Mouse (Mus musculus) liver, embryonic 13.5 days (tissue): ENCODE measurements around the gene Gnl1. TPM values are rescaled to one million over a fixed set of nuclear protein-coding genes. Genes with fewer than 3 reads are reported as not detected.
"Not testable (repeated sequence)": the region's sequence is repeated elsewhere in the genome, so short reads cannot be mapped to it uniquely, and the experiment has no call there.

Experiments used
- ATAC-seq: fragments of 200-750 bp; cut with Nextera tagmentation; 2 replicates; pipeline ENCODE4 v1.8.0; 2017; ENCODE audit warnings: low read depth, mild to moderate bottlenecking, moderate number of reproducible peaks, moderate library complexity
- DNase-seq: peaks from one replicate; pipeline ENCODE4 v3.0.0; 2022
- H3K27ac ChIP-seq: fragments of 300-500 bp; sonication (generic); 2 replicates; pipeline ENCODE4 v1.5.1; 2015; ENCODE audit warnings: moderate library complexity, mild to moderate bottlenecking, inconsistent platforms
- H3K27me3 ChIP-seq: fragments of 300-500 bp; sonication (generic); 2 replicates; pipeline ENCODE4 v1.6.1; 2015; ENCODE audit warnings: mild to moderate bottlenecking, inconsistent platforms
- H3K36me3 ChIP-seq: fragments of 300-500 bp; sonication (generic); 2 replicates; pipeline ENCODE4 v1.6.1; 2015; ENCODE audit warnings: mild to moderate bottlenecking, inconsistent platforms
- H3K4me1 ChIP-seq: fragments of 300-500 bp; sonication (generic); replicated peaks from 2 replicates; pipeline ENCODE4 v1.6.1; 2015; ENCODE audit warnings: inconsistent platforms
- H3K4me2 ChIP-seq: fragments of 300-500 bp; sonication (generic); 2 replicates; pipeline ENCODE4 v1.6.1; 2015; ENCODE audit warnings: inconsistent platforms, mild to moderate bottlenecking, moderate library complexity
- H3K4me3 ChIP-seq: fragments of 300-500 bp; sonication (generic); replicated peaks from 2 replicates; pipeline ENCODE4 v1.5.1; 2015; ENCODE audit warnings: mild to moderate bottlenecking, inconsistent platforms
- H3K9ac ChIP-seq: fragments of 300-500 bp; sonication (generic); 2 replicates; pipeline ENCODE4 v1.6.1; 2015; ENCODE audit warnings: mild to moderate bottlenecking, inconsistent platforms
- H3K9me3 ChIP-seq: fragments of 300-500 bp; sonication (generic); replicated peaks from 2 replicates; pipeline ENCODE4 v1.6.1; 2016; ENCODE audit warnings: inconsistent platforms
- WGBS: fragments of 180-500 bp; shearing (Covaris S2); methylation state at CpG from one replicate; pipeline ENCODE4 v1.1.7; 2015; ENCODE audit not compliant: insufficient replicate concordance; 5-methylcytosine and 5-hydroxymethylcytosine counted together
- polyA plus RNA-seq: library from polyadenylated mRNA; unstranded; fragments of >200 nt; fragmentation: Nextera tagmentation; extraction: Ambion mirVana; gene quantifications from 2 replicates; pipeline ENCODE4 v1.2.1, GENCODE M21; 2015

Gene Gnl1
- polyA plus RNA-seq, 1 experiment from 2014 or later = 15.2 TPM

DNA sequence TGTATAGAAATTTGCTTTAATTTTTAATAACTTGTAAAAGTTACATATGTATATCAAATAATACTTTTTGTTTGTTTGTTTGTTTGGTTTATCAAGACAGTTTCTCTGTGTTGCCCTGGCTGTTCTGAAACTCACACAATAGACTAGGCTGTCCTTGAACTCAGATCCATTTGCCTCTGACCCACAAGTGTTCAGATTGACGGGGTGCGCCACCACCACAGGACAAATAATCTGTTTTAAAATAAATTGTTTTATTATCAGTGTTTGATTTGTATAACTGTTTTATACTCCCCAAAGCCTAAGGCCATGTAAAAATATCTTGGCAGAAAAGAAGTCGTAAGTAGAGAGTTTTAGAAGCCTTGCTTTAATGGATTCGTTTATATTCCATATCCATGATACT, 48.0 kb downstream of the Gnl1 start:
- Histone ChIP-seq H3K4me3 (no peak overlapping the region), H3K27me3 (no peaks in the 10 kb centered on the region), H3K4me2 (no peak overlapping the region), H3K9me3 (no peaks in the 10 kb centered on the region), H3K9ac (no peak overlapping the region), H3K27ac (no peak overlapping the region), H3K36me3 (no peaks in the 10 kb centered on the region), H3K4me1 (peaks cover 54% of the 10 kb centered on the region)
- ATAC-seq (no peak), DNase-seq (no peak)
- 80% methylated on average over 4 of the region's 4 CpGs for WGBS

DNA sequence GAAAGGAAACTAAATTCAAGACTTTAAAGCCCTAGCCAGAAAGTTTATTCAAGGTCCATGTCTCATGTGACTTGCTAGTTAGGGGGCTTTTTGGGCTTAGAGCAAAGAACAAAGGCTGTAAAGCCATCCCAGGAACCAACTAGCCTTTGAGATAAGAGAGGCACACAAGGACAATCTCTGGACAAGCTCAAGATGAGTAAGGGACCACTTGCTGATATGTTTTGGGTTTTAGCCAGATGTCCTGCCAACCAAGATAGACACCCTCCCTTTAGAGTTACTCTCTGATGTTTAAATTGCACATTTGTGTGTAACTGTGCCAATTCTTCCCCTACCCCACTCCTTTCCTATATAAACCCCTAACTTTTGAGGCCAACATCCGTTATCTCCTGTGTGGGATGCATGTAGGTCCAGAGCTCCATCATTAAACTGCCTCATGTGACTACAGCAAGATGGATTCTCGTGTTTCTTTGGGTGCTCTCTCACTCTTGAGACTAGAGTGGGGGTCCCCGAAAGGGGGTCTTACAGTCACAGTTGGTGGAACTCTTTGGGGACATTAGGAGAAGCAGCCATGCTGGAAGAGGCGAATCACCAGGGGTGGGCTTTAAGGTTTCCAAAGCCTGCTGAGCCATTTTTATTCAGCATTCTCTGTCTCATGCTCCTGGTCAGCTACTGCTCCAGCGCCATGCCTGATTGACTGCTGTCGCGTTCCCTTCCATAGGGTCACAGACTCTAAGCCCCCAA, 49.4 kb downstream of the Gnl1 start:
- no peak overlapping the region for H3K27ac ChIP-seq
- H3K4me2 ChIP-seq = no peak overlapping the region
- WGBS = 75% methylated on average over 7 of the region's 7 CpGs
- H3K9ac ChIP-seq = no peak overlapping the region
- H3K4me1 ChIP-seq = peaks cover 41% of the 10 kb centered on the region
- H3K36me3 ChIP-seq = no peaks in the 10 kb centered on the region
- no peak overlapping the region for H3K4me3 ChIP-seq
- DNase-seq (no peak), ATAC-seq (no peak)
- H3K27me3 ChIP-seq = no peaks in the 10 kb centered on the region
- no peaks in the 10 kb centered on the region for H3K9me3 ChIP-seq

DNA sequence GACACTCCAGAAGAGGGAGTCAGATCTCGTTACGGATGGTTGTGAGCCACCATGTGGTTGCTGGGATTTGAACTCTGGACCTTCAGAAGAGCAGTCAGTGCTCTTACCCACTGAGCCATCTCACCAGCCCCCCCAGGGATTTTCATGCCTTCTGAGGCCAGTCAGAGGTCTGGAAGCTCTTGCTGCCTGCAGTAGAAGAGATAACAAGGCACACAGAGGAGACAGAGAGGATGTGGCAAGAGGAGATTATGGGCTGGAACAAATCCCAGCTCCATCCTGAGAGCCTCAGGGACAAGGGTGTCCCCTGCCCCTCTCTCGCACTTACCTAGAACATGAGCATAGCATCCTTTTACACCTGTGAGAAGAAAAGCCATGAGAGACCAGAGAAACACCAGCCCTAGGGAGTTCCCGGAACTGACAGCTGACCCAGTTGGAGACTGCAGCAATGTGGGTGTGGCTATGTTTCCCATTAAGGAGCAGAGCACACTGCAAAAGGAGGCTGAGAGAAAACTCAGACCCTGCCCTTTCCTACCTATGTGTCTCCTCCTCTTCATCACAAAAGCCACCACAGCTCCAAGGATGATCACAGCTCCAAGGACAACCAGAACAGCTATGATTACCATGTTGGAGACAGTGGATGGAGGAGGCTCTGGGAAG, 50.5 kb downstream of the Gnl1 start:
- not testable (repeated sequence) for H3K4me3 ChIP-seq, H3K27ac ChIP-seq, H3K9me3 ChIP-seq, H3K9ac ChIP-seq, H3K36me3 ChIP-seq, H3K27me3 ChIP-seq
- H3K4me1 ChIP-seq = peaks cover 31% of the 10 kb centered on the region
- peak; percentile 67 for ATAC-seq
- 0 out of 2 replicates have a peak overlapping the region, but pooled peaks have one; percentile 6 for H3K4me2 ChIP-seq
- 59% methylated on average over 4 of the region's 4 CpGs for WGBS
- peak; percentile 76 for DNase-seq

DNA sequence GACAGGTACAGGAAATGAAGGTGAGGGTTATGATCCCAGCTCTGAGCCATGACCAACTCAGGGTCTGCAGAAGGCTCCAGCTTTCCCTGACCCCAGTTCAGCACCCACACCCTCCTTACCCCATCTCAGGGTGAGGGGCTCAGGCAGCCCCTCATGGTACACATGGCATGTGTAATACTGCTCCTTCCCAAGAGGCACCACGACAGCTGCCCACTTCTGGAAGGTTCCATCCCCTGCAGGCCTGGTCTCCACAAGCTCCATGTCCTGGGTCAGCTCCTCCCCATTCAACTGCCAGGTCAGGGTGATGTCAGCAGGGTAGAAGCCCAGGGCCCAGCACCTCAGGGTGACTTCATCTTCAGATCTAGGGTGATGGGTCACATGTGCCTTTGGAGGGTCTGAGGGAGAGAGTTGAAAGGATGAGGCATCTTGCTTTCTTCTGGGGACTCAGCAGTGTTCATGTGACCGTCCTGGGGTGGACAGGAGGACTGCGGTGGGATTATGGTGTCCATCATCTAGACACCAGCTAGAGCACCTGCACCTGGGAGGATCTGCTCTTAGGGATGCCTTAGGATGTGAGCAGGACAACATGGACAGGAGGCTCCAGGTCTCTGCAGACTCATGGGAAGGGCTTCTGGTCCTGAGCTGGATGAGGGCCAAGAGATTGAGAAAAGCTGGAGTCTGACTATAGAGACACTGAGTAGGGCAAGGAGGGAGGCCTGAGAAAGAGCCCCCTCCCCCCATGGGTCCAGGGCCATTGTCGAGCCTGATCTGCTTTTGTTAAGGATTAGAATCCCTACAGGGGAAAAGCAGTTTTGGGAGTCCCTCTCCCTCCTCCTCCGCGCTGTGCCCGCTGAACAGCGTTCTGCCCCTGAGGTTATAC, 51.3 kb downstream of the Gnl1 start:
- H3K36me3 ChIP-seq, DNase-seq, H3K27ac ChIP-seq, H3K9me3 ChIP-seq, H3K27me3 ChIP-seq: not testable (repeated sequence)
- ATAC-seq = 0 out of 2 replicates have a peak, but pooled peaks have one; percentile 2
- Histone ChIP-seq H3K4me3 (peak overlapping the region; percentile 70), H3K4me1 (peaks cover 29% of the 10 kb centered on the region), H3K4me2 (peak overlapping the region; percentile 91), H3K9ac (peak overlapping the region; percentile 80)
- WGBS = 76% methylated on average over 8 of the region's 8 CpGs

DNA sequence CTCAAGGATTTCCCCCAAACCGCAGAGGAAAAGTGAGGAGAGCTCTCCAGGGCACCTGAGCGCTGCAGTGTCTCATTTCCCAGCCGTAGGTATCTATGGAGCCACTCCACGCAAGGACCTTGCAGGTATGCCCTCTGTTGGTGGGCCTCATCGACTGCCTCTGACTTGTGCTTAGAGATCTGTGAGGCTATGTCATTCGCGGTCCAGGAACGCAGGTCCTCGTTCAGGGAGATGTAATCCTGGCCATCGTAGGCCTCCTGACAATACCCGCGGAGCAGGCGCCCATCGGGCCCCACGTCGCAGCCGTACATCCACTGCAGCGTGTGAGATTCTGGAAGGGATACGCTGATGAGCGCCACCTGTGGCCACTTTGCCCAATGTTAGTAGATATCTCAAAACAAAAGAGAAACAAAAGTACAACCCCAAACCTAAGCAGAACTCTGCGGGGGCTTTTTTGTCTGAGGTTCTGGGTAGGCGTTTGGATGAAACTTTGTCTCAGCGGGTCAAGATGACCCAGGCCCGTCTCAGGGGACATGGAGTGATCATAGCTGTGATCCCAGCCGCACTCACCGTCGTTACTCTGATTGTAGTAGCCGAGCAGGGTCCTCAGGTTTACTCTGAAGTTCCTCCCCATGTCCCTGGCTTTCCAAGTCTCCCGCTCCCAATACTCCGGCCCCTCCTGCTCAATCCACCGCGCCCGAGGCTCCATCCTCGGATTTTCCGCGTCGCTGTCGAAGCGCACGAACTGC, 52.1 kb downstream of the Gnl1 start:
- H3K9me3 ChIP-seq, H3K27me3 ChIP-seq, H3K36me3 ChIP-seq: not testable (repeated sequence)
- Histone ChIP-seq H3K27ac (peak overlapping the region; percentile 59), H3K9ac (peak overlapping the region; percentile 80), H3K4me1 (peaks cover 29% of the 10 kb centered on the region), H3K4me3 (peak overlapping the region; percentile 70), H3K4me2 (peak overlapping the region; percentile 91)
- ATAC-seq = peak; percentile 42
- 3% methylated on average over 40 of the region's 40 CpGs for WGBS
- peak; percentile 51 for DNase-seq

DNA sequence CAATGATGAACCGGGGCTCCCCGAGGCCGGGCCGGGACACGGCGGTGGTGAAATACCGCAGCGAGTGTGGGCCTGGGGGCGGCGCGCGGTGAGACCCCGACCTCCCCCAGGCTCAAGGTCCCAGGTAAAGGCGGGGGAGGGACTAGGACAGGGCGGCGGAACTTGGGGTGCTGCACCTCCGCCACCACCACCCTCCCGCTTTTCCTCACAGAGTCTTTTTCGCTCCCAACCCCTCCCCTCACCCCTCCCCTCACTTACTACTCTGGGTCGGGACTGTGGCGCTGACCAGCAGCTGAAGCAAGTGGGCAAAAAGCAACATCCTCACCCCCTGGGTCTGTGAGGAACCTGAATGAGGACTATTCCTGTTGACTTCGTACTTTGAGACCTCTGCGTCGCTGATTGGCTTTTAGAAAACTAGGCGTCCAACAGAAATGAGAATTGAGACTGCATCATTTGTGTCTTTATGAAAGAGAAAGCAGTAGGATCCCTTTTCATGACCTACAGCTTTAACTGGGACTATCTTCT, 52.8 kb downstream of the Gnl1 start, which contains the start of gene H2-T23:
Gene H2-T23 (minus strand): TSS at position 505 of the 525 bp plus-strand sequence.
- H3K4me1 ChIP-seq = peaks cover 29% of the 10 kb centered on the region
- H3K36me3 ChIP-seq, H3K27me3 ChIP-seq, H3K9me3 ChIP-seq: not testable (repeated sequence)
- ATAC-seq (peak; percentile 43), DNase-seq (peak; percentile 43)
- under 1% methylated on average over 25 of the region's 25 CpGs for WGBS
- H3K4me3 ChIP-seq = peak within 1 kb of the TSS; percentile 70
- peak within 1 kb of the TSS; percentile 80 for H3K9ac ChIP-seq
- peak within 1 kb of the TSS; percentile 91 for H3K4me2 ChIP-seq
- H3K27ac ChIP-seq = peak within 1 kb of the TSS; percentile 59

DNA sequence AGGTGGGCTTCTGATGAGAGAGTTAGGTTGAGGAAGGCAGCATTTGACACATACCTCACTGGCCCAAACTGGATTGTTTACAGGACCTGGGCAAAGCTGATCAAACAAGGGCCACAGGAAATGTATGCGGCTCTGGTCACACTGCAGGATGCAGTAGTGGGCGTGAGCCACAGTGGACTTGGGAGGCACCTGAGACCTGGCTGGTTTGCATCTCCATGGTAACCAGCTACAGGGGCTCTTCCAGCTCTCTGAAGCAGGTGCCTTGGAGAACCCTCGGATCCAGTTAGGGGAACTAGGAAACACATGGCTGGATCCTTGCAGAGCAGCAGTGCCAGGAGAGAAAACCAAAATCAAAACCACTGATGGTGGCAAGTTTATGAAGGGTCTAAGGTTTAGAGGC, 54.9 kb downstream of the Gnl1 start:
- not testable (repeated sequence) for H3K4me2 ChIP-seq, H3K9me3 ChIP-seq, DNase-seq, H3K4me3 ChIP-seq, H3K36me3 ChIP-seq, H3K9ac ChIP-seq, H3K27me3 ChIP-seq, H3K27ac ChIP-seq
- WGBS = 61% methylated on average over 3 of the region's 3 CpGs
- ATAC-seq = 0 out of 2 replicates have a peak, but pooled peaks have one; percentile 14
- H3K4me1 ChIP-seq = peaks cover 24% of the 10 kb centered on the region

DNA sequence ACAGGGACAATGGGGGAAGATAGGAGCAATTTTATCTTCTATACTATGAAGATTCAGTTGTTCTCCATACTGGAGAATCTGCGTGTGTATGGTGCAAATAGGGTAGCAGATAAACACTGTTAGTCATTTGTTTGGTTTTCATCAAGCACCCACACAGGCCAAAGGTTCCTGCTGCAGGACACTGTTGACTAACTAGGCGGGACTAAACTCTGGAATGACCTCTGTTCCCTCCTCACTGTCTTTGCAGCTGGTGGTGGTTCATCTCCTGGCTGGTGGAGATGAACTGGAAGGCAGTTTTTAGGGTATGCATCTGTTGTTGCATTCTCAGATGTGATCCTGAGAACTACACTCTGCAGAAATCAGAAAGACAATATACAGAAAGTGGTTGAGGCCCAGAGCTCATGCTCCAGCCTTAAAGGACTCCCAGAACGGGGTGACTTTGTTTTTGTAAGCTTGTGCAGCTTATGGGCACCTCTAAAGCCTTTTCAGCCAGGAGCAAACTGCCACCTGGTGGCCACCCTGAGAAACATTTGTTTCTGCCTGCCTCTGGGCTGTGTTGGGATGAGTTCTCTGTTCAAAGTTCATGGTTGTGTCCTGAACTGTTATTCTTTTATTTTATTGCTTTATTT, 55.5 kb downstream of the Gnl1 start:
- H3K27me3 ChIP-seq, H3K4me3 ChIP-seq, H3K9ac ChIP-seq, H3K36me3 ChIP-seq, H3K9me3 ChIP-seq, H3K27ac ChIP-seq, H3K4me2 ChIP-seq: not testable (repeated sequence)
- 25% methylated on average over 3 of the region's 3 CpGs for WGBS
- H3K4me1 ChIP-seq = peaks cover 20% of the 10 kb centered on the region
- peak; percentile 50 for DNase-seq
- ATAC-seq = peak; percentile 59

DNA sequence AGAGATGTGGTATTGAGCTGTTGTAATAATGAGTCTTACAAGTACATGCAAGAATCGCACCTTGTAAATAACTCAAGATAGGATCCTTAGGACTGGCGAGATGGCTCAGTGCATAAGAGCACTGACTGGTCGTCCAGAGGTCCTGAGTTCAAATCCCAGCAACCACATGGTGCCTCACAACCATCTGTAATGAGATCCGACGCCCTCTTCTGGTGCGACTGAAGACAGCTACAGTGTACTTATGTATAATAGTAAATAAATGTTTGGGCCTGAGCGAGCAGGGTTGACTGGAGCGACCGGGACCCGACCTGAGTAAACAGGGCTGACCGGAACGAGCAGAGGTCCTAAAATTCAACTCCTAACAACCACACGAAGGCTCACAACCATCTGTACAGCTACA, 56.5 kb downstream of the Gnl1 start:
- not testable (repeated sequence) for ATAC-seq, H3K27ac ChIP-seq, H3K27me3 ChIP-seq, H3K9ac ChIP-seq, DNase-seq, H3K4me2 ChIP-seq, H3K4me3 ChIP-seq, H3K9me3 ChIP-seq, H3K36me3 ChIP-seq
- WGBS = 77% methylated on average over 13 of the region's 13 CpGs
- H3K4me1 ChIP-seq = peaks cover 11% of the 10 kb centered on the region
